Mouse (Mus musculus) layer of hippocampus, postnatal 10 days (tissue): Measurements from ENCODE around the gene Iapp. TPM values are rescaled to one million over a fixed set of nuclear protein-coding genes. Genes with fewer than 3 reads are reported as not detected.

Experiments used
- total RNA-seq, 2 experiments: library from RNA; stranded (reverse); gene quantifications; 2 replicates each; pipeline ENCODE4 v1.2.3; 2021

The Iapp gene
- total RNA-seq, 2 experiments from 2014 or later = not detected

Other genes starting within 250 kb of the Iapp start
- gene Slco1a6, start 89.9 kb upstream of the Iapp start, total RNA-seq = 1 to 10 TPM; 1.1 to 2.8 TPM
- gene Slco1a5, start 24.6 kb downstream of the Iapp start, total RNA-seq = under 1 TPM in 1 of 2 experiments, not detected in 1; 0.39 TPM
- 10 to 100 TPM; 13.4 to 14.1 TPM for gene Pyroxd1, start 47.2 kb downstream of the Iapp start, total RNA-seq
- 10 to 100 TPM; 25.7 to 27.6 TPM for gene Recql, start 88.7 kb downstream of the Iapp start, total RNA-seq
- gene Golt1b, start 88.8 kb downstream of the Iapp start, total RNA-seq = 10 to 100 TPM; 26.1 to 28.2 TPM
- 1 to 10 TPM; 1.8 to 1.9 TPM for gene Spx, start 115.0 kb downstream of the Iapp start, total RNA-seq
- not detected for gene Gys2, start 174.7 kb downstream of the Iapp start, total RNA-seq
- gene Ldhb, start 209.5 kb downstream of the Iapp start, total RNA-seq = 100 to 1,000 TPM; 323 to 334 TPM